Mouse (Mus musculus) 416B (cell line): ENCODE measurements at regions not wholly inside any gene's neighbourhood (a gene's known extent, or its start where the extent isn't known, plus 50 kb on each side); places are given as distances from the start of the nearest gene placed in this dataset.

ENCODE experiments used
- DNase-seq: peaks from one replicate; pipeline ENCODE4 v3.0.0; 2011; ENCODE audit warnings: low read depth

- DNase-seq = no peak
Measured at GRCm38 (mm10) chr10:96860366-96860765, 243.6 kb downstream of the Btg1 start.

- peak; percentile 7 for DNase-seq
Measured at GRCm38 (mm10) chr10:96863230-96863629, 246.4 kb downstream of the Btg1 start.

- DNase-seq = no peak
Measured at GRCm38 (mm10) chr10:96866468-96866867, 249.7 kb downstream of the Btg1 start.

- DNase-seq = peak; percentile 93
Measured at GRCm38 (mm10) chr10:96871559-96872160, 254.9 kb downstream of the Btg1 start.

- DNase-seq = no peak
Measured at GRCm38 (mm10) chr10:96874646-96875045, 257.8 kb downstream of the Btg1 start.

- peak; percentile 20 for DNase-seq
Measured at GRCm38 (mm10) chr10:96875676-96876075, 258.9 kb downstream of the Btg1 start.

- no peak for DNase-seq
Measured at GRCm38 (mm10) chr10:96879425-96879824, 262.6 kb downstream of the Btg1 start.

GRCm38 (mm10) chr10:96880771-96881170, 264.0 kb downstream of the Btg1 start:
- DNase-seq = no peak

GRCm38 (mm10) chr10:96881212-96881611, 264.4 kb downstream of the Btg1 start:
- DNase-seq = no peak

- no peak for DNase-seq
Measured at GRCm38 (mm10) chr10:96881660-96882059, 264.9 kb downstream of the Btg1 start.

- no peak for DNase-seq
Measured at GRCm38 (mm10) chr10:96901150-96901549, 284.3 kb downstream of the Btg1 start.

- no peak for DNase-seq
Measured at GRCm38 (mm10) chr10:96905098-96905809, 288.4 kb downstream of the Btg1 start.

- no peak for DNase-seq
Measured at GRCm38 (mm10) chr10:96909661-96910315, 293.0 kb downstream of the Btg1 start.

- no peak for DNase-seq
Measured at GRCm38 (mm10) chr10:96921181-96921580, 304.4 kb downstream of the Btg1 start.

- DNase-seq = no peak
Measured at GRCm38 (mm10) chr10:96924266-96924672, 307.5 kb downstream of the Btg1 start.

- no peak for DNase-seq
Measured at GRCm38 (mm10) chr10:96924722-96925121, 307.9 kb downstream of the Btg1 start.

- no peak for DNase-seq
Measured at GRCm38 (mm10) chr10:96925771-96926170, 309.0 kb downstream of the Btg1 start.

GRCm38 (mm10) chr10:96934661-96935060, 317.9 kb downstream of the Btg1 start:
- peak; percentile 26 for DNase-seq

GRCm38 (mm10) chr10:96940887-96941518, 324.2 kb downstream of the Btg1 start:
- no peak for DNase-seq

GRCm38 (mm10) chr10:96944229-96944628, 327.4 kb downstream of the Btg1 start:
- DNase-seq = no peak

- no peak for DNase-seq
Measured at GRCm38 (mm10) chr10:96947971-96948370, 331.2 kb downstream of the Btg1 start.

GRCm38 (mm10) chr10:96948871-96949270, 332.1 kb downstream of the Btg1 start:
- DNase-seq = no peak
